Mouse (Mus musculus): ENCODE measurements around the gene Mrvi1. TPM values are rescaled to one million over a fixed set of nuclear protein-coding genes. Genes with fewer than 3 reads are reported as not detected.
"Not testable (repeated sequence)": the region's sequence is repeated elsewhere in the genome, so short reads cannot be mapped to it uniquely, and the experiment has no call there.

Mrvi1 gene
- polyA plus RNA-seq, 1 experiment from 2014 or later = 8.4 TPM

- Histone ChIP-seq H3K9ac (ENCODE audit: low read length) (no peak overlapping the region), H3K9me3 (ENCODE audit: control insufficient read depth, low read length) (no peaks in the 10 kb centered on the region), H3K4me2 (ENCODE audit: low read depth, low read length) (no peak overlapping the region), H3K27ac (ENCODE audit: low read length) (no peak overlapping the region), H3K27me3 (ENCODE audit: control insufficient read depth, insufficient read depth, low read depth, low read length) (no peaks in the 10 kb centered on the region), H3K4me3 (ENCODE audit: low read length) (no peak overlapping the region), H3K36me3 (ENCODE audit: control insufficient read depth, insufficient read depth, low read length) (no peaks in the 10 kb centered on the region), H3K4me1 (replicated peaks; ENCODE audit: control insufficient read depth, insufficient read depth, low read length) (no peaks in the 10 kb centered on the region)
- 83% methylated on average over 2 of the region's 2 CpGs for WGBS
- ATAC-seq (ENCODE audit: low read depth) = no peak
Observed at GRCm38 (mm10) chr7:110906566-110906965, 75.7 kb downstream of the Mrvi1 start.

GRCm38 (mm10) chr7:110903226-110903625 lies 79.0 kb downstream of the Mrvi1 start:
- no peak overlapping the region for H3K9ac ChIP-seq (ENCODE audit: low read length)
- no peaks in the 10 kb centered on the region for H3K9me3 ChIP-seq (ENCODE audit: control insufficient read depth, low read length)

GRCm38 (mm10) chr7:110897202-110897601 lies 85.1 kb downstream of the Mrvi1 start:
- Histone ChIP-seq H3K9ac (ENCODE audit: low read length) (no peak overlapping the region), H3K27me3 (ENCODE audit: control insufficient read depth, insufficient read depth, low read depth, low read length) (no peaks in the 10 kb centered on the region), H3K27ac (ENCODE audit: low read length) (no peak overlapping the region), H3K4me2 (ENCODE audit: low read depth, low read length) (no peak overlapping the region), H3K4me1 (replicated peaks; ENCODE audit: control insufficient read depth, insufficient read depth, low read length) (peaks cover 6% of the 10 kb centered on the region; the same call in 1 of the 2 replicates), H3K4me3 (ENCODE audit: low read length) (no peak overlapping the region), H3K9me3 (ENCODE audit: control insufficient read depth, low read length) (no peaks in the 10 kb centered on the region), H3K36me3 (ENCODE audit: control insufficient read depth, insufficient read depth, low read length) (no peaks in the 10 kb centered on the region)
- 90% methylated on average over 8 of the region's 8 CpGs for WGBS
- ATAC-seq (ENCODE audit: low read depth) = no peak

More at GRCm38 (mm10) chr7:110903226-110903625, 79.0 kb downstream of the Mrvi1 start:
- 54% methylated on average over 7 of the region's 7 CpGs for WGBS
- peak; percentile 82 for ATAC-seq (ENCODE audit: low read depth)
- no peak overlapping the region for H3K4me3 ChIP-seq (ENCODE audit: low read length)
- H3K27me3 ChIP-seq (ENCODE audit: control insufficient read depth, insufficient read depth, low read depth, low read length) = no peaks in the 10 kb centered on the region
- peak overlapping the region; percentile 42 for H3K27ac ChIP-seq (ENCODE audit: low read length)
- no peaks in the 10 kb centered on the region for H3K36me3 ChIP-seq (ENCODE audit: control insufficient read depth, insufficient read depth, low read length)
- no peak overlapping the region for H3K4me2 ChIP-seq (ENCODE audit: low read depth, low read length)
- H3K4me1 ChIP-seq (replicated peaks; ENCODE audit: control insufficient read depth, insufficient read depth, low read length) = no peaks in the 10 kb centered on the region

GRCm38 (mm10) chr7:110896453-110896852 lies 85.8 kb downstream of the Mrvi1 start:
- no peaks in the 10 kb centered on the region for H3K9me3 ChIP-seq (ENCODE audit: control insufficient read depth, low read length)
- no peak overlapping the region for H3K4me3 ChIP-seq (ENCODE audit: low read length)
- no peak for ATAC-seq (ENCODE audit: low read depth)
- H3K36me3 ChIP-seq (ENCODE audit: control insufficient read depth, insufficient read depth, low read length) = no peaks in the 10 kb centered on the region
- WGBS = 91% methylated on average over 7 of the region's 7 CpGs
- H3K27ac ChIP-seq (ENCODE audit: low read length) = no peak overlapping the region
- peaks cover 6% of the 10 kb centered on the region; the same call in 1 of the 2 replicates for H3K4me1 ChIP-seq (replicated peaks; ENCODE audit: control insufficient read depth, insufficient read depth, low read length)
- H3K9ac ChIP-seq (ENCODE audit: low read length) = no peak overlapping the region
- H3K27me3 ChIP-seq (ENCODE audit: control insufficient read depth, insufficient read depth, low read depth, low read length) = no peaks in the 10 kb centered on the region
- no peak overlapping the region for H3K4me2 ChIP-seq (ENCODE audit: low read depth, low read length)

- H3K9ac ChIP-seq (ENCODE audit: low read length); H3K27me3 ChIP-seq (ENCODE audit: control insufficient read depth, insufficient read depth, low read depth, low read length); ATAC-seq (ENCODE audit: low read depth); H3K4me3 ChIP-seq (ENCODE audit: low read length); H3K36me3 ChIP-seq (ENCODE audit: control insufficient read depth, insufficient read depth, low read length); H3K4me1 ChIP-seq (replicated peaks; ENCODE audit: control insufficient read depth, insufficient read depth, low read length); H3K27ac ChIP-seq (ENCODE audit: low read length); H3K4me2 ChIP-seq (ENCODE audit: low read depth, low read length); H3K9me3 ChIP-seq (ENCODE audit: control insufficient read depth, low read length): not testable (repeated sequence)
- WGBS = 79% methylated on average over 10 of the region's 10 CpGs
Observed at GRCm38 (mm10) chr7:110895772-110896171, 86.5 kb downstream of the Mrvi1 start.

GRCm38 (mm10) chr7:110894673-110895072 lies 87.6 kb downstream of the Mrvi1 start:
- 74% methylated on average over 9 of the region's 9 CpGs for WGBS
- Histone ChIP-seq H3K36me3 (ENCODE audit: control insufficient read depth, insufficient read depth, low read length) (no peaks in the 10 kb centered on the region), H3K4me2 (ENCODE audit: low read depth, low read length) (no peak overlapping the region), H3K4me1 (replicated peaks; ENCODE audit: control insufficient read depth, insufficient read depth, low read length) (peaks cover 6% of the 10 kb centered on the region; the same call in 1 of the 2 replicates), H3K4me3 (ENCODE audit: low read length) (no peak overlapping the region), H3K9ac (ENCODE audit: low read length) (no peak overlapping the region), H3K27ac (ENCODE audit: low read length) (peak overlapping the region; percentile 63; the same call in 1 of the 2 replicates), H3K9me3 (ENCODE audit: control insufficient read depth, low read length) (no peaks in the 10 kb centered on the region), H3K27me3 (ENCODE audit: control insufficient read depth, insufficient read depth, low read depth, low read length) (no peaks in the 10 kb centered on the region)
- ATAC-seq (ENCODE audit: low read depth) = no peak

GRCm38 (mm10) chr7:110893943-110894610 lies 88.2 kb downstream of the Mrvi1 start:
- Histone ChIP-seq H3K4me2 (ENCODE audit: low read depth, low read length) (no peak overlapping the region), H3K4me3 (ENCODE audit: low read length) (no peak overlapping the region), H3K27me3 (ENCODE audit: control insufficient read depth, insufficient read depth, low read depth, low read length) (no peaks in the 10 kb centered on the region), H3K9me3 (ENCODE audit: control insufficient read depth, low read length) (no peaks in the 10 kb centered on the region), H3K4me1 (replicated peaks; ENCODE audit: control insufficient read depth, insufficient read depth, low read length) (peaks cover 6% of the 10 kb centered on the region; the same call in 1 of the 2 replicates), H3K9ac (ENCODE audit: low read length) (no peak overlapping the region), H3K27ac (ENCODE audit: low read length) (peak overlapping the region; percentile 65), H3K36me3 (ENCODE audit: control insufficient read depth, insufficient read depth, low read length) (no peaks in the 10 kb centered on the region)
- ATAC-seq (ENCODE audit: low read depth) = peak; percentile 77
- 22% methylated on average over 10 of the region's 10 CpGs for WGBS

- H3K36me3 ChIP-seq (ENCODE audit: control insufficient read depth, insufficient read depth, low read length) = no peaks in the 10 kb centered on the region
- H3K27ac ChIP-seq (ENCODE audit: low read length) = no peak overlapping the region
- no peaks in the 10 kb centered on the region for H3K27me3 ChIP-seq (ENCODE audit: control insufficient read depth, insufficient read depth, low read depth, low read length)
- no peaks in the 10 kb centered on the region for H3K9me3 ChIP-seq (ENCODE audit: control insufficient read depth, low read length)
- no peak overlapping the region for H3K4me3 ChIP-seq (ENCODE audit: low read length)
- peaks cover 6% of the 10 kb centered on the region; the same call in 1 of the 2 replicates for H3K4me1 ChIP-seq (replicated peaks; ENCODE audit: control insufficient read depth, insufficient read depth, low read length)
- no peak overlapping the region for H3K4me2 ChIP-seq (ENCODE audit: low read depth, low read length)
- whole genome bisulfite sequencing = 65% methylated on average over 9 of the region's 9 CpGs
- no peak overlapping the region for H3K9ac ChIP-seq (ENCODE audit: low read length)
- ATAC-seq (ENCODE audit: low read depth) = no peak
Observed at GRCm38 (mm10) chr7:110891501-110891986, 90.7 kb downstream of the Mrvi1 start.

GRCm38 (mm10) chr7:110881746-110882333 lies 100.4 kb downstream of the Mrvi1 start:
- no peak for ATAC-seq (ENCODE audit: low read depth)
- Histone ChIP-seq H3K36me3 (ENCODE audit: control insufficient read depth, insufficient read depth, low read length) (no peaks in the 10 kb centered on the region), H3K4me2 (ENCODE audit: low read depth, low read length) (no peak overlapping the region), H3K9ac (ENCODE audit: low read length) (no peak overlapping the region), H3K4me1 (replicated peaks; ENCODE audit: control insufficient read depth, insufficient read depth, low read length) (no peaks in the 10 kb centered on the region; the same call in 1 of the 2 replicates), H3K9me3 (ENCODE audit: control insufficient read depth, low read length) (no peaks in the 10 kb centered on the region), H3K4me3 (ENCODE audit: low read length) (no peak overlapping the region), H3K27ac (ENCODE audit: low read length) (no peak overlapping the region), H3K27me3 (ENCODE audit: control insufficient read depth, insufficient read depth, low read depth, low read length) (no peaks in the 10 kb centered on the region)
- WGBS = 66% methylated on average over 2 of the region's 2 CpGs
